Mouse (Mus musculus): ENCODE results near the gene Drosha. TPM values are rescaled to one million over a fixed set of nuclear protein-coding genes. Genes with fewer than 3 reads are reported as not detected.

Gene Drosha
- total RNA-seq, 2 experiments from 2014 or later: 91.1 to 93.5 TPM

- DNase-seq (ENCODE audit: low spot score in 2 of 2): no peak
These were observed 793 bp downstream of the Drosha start for GRCm38 (mm10) chr15:12825408-12825807.

- DNase-seq (ENCODE audit: low spot score in 2 of 2): no peak
These were observed 5.3 kb downstream of the Drosha start for GRCm38 (mm10) chr15:12829878-12830277.

- no peak for DNase-seq (ENCODE audit: low spot score in 2 of 2)
These were observed 8.0 kb downstream of the Drosha start for GRCm38 (mm10) chr15:12832599-12832998.

GRCm38 (mm10) chr15:12833385-12833784, 8.8 kb downstream of the Drosha start:
- DNase-seq (ENCODE audit: low spot score in 2 of 2): no peak

GRCm38 (mm10) chr15:12834231-12834630, 9.6 kb downstream of the Drosha start:
- DNase-seq (ENCODE audit: low spot score in 2 of 2): no peak

- DNase-seq (ENCODE audit: low spot score in 2 of 2): no peak
These were observed 16.1 kb downstream of the Drosha start for GRCm38 (mm10) chr15:12840737-12841136.

GRCm38 (mm10) chr15:12842833-12843232, 18.2 kb downstream of the Drosha start:
- no peak for DNase-seq (ENCODE audit: low spot score in 2 of 2)

- DNase-seq (ENCODE audit: low spot score in 2 of 2): no peak
These were observed 23.8 kb downstream of the Drosha start for GRCm38 (mm10) chr15:12848196-12848975.

- DNase-seq (ENCODE audit: low spot score in 2 of 2): no peak
These were observed 24.8 kb downstream of the Drosha start for GRCm38 (mm10) chr15:12849373-12849772.

- no peak for DNase-seq (ENCODE audit: low spot score in 2 of 2)
These were observed 28.9 kb downstream of the Drosha start for GRCm38 (mm10) chr15:12853471-12853870.

GRCm38 (mm10) chr15:12856780-12857179, 32.2 kb downstream of the Drosha start:
- DNase-seq (ENCODE audit: low spot score in 2 of 2): no peak

- no peak for DNase-seq (ENCODE audit: low spot score in 2 of 2)
These were observed 33.4 kb downstream of the Drosha start for GRCm38 (mm10) chr15:12857840-12858516.

GRCm38 (mm10) chr15:12858645-12859044, 34.0 kb downstream of the Drosha start:
- no peak for DNase-seq (ENCODE audit: low spot score in 2 of 2)

- no peak for DNase-seq (ENCODE audit: low spot score in 2 of 2)
These were observed 37.4 kb downstream of the Drosha start for GRCm38 (mm10) chr15:12862061-12862460.

GRCm38 (mm10) chr15:12863669-12864068, 39.1 kb downstream of the Drosha start:
- DNase-seq (ENCODE audit: low spot score in 2 of 2): no peak

GRCm38 (mm10) chr15:12865595-12866314, 41.1 kb downstream of the Drosha start:
- no peak for DNase-seq (ENCODE audit: low spot score in 2 of 2)

- DNase-seq (ENCODE audit: low spot score in 2 of 2): no peak
These were observed 42.7 kb downstream of the Drosha start for GRCm38 (mm10) chr15:12867269-12867668.

GRCm38 (mm10) chr15:12875442-12876176, 51.0 kb downstream of the Drosha start:
- peak; percentile 73 to 79 for DNase-seq (ENCODE audit: low spot score in 2 of 2)

GRCm38 (mm10) chr15:12876266-12876665, 51.7 kb downstream of the Drosha start:
- DNase-seq (ENCODE audit: low spot score in 2 of 2): no peak

GRCm38 (mm10) chr15:12876881-12877280, 52.3 kb downstream of the Drosha start:
- DNase-seq (ENCODE audit: low spot score in 2 of 2): no peak

GRCm38 (mm10) chr15:12877934-12878333, 53.3 kb downstream of the Drosha start:
- no peak for DNase-seq (ENCODE audit: low spot score in 2 of 2)

Measured in layer of hippocampus, postnatal 10 days (tissue).